Mouse (Mus musculus) embryonic fibroblast, embryonic 13.5 days (primary cell): Measurements from ENCODE around the gene Med24.

ENCODE experiments used
- CTCF ChIP-seq: IDR thresholded peaks from 2 replicates; pipeline ENCODE4 v1.5.1; 2011; ENCODE audit warnings: mild to moderate bottlenecking, control low read depth, low read length, moderate library complexity, borderline replicate concordance; ENCODE audit not compliant: insufficient read depth
- POLR2A ChIP-seq: IDR thresholded peaks from 2 replicates; pipeline ENCODE4 v1.6.1; 2011; ENCODE audit warnings: low read depth, mild to moderate bottlenecking, control low read depth, low read length, moderate library complexity

DNA sequence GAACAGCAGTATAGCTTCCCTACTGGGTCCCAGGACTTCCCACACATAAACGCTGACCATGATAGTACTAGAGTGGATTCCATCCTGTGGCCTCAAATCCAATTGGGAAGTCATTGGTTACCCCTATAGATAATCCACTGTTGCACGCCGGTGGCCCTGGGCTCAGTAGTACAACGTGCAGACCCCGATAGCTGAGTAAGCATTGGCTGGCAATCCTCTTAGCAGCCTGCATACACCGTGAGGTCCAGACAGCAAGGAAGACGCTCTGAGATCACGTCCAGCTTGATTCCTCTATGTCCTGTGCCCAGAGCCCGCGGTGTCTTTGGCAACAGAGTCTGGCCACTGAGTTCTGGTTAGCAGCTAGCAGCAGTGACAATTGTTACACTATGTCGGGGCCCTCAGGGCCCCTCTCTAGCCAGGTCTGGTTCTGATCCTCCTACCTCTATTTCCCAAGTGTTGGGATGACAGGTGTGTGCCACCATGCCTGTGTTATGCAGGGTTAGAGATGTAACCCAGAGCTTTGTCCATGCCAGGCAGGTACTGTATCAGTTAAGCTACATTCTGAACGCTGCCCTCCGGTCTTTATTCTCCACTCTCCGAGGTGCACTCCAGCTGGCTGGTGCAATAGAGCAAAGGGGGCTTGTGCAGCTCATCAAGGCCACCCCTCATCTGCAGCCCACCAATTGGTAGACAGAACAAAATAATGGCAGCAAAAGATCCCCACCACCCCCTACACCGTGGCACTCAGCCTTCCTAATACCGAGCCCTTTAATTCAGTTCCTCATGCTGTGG lies 30.2 kb downstream of the Med24 start:
- TF ChIP-seq CTCF (no peak), POLR2A (no peak)
